Mouse (Mus musculus) cerebellum, adult 2 months (tissue): Measurements from ENCODE around the gene Klhdc8b. TPM values are rescaled to one million over a fixed set of nuclear protein-coding genes. Genes with fewer than 3 reads are reported as not detected.

Experiments
- DNase-seq, 2 experiments: peaks; one replicate each; pipeline ENCODE4 v3.0.0; 2021
- H3K27ac ChIP-seq: fragments of 200-500 bp; 2 replicates; pipeline ENCODE4 v1.5.1; 2012; ENCODE audit warnings: low read length, control low read depth, inconsistent platforms; ENCODE audit not compliant: insufficient read depth
- H3K27me3 ChIP-seq: fragments of 200-500 bp; 2 replicates; pipeline ENCODE4 v1.6.1; 2012; ENCODE audit warnings: inconsistent platforms, mild to moderate bottlenecking, low read length, moderate library complexity; ENCODE audit not compliant: control insufficient read depth, insufficient read depth
- H3K4me1 ChIP-seq: fragments of 200-500 bp; 2 replicates; pipeline ENCODE4 v1.6.1; 2011; ENCODE audit warnings: low read length; ENCODE audit not compliant: control insufficient read depth, insufficient read depth
- H3K4me3 ChIP-seq: fragments of 200-500 bp; replicated peaks from 2 replicates; pipeline ENCODE3; 2011; ENCODE audit warnings: mild to moderate bottlenecking, low read depth, low read length, control low read depth; ENCODE audit not compliant: insufficient read depth
- CTCF ChIP-seq: fragments of 200-500 bp; IDR thresholded peaks from 2 replicates; pipeline ENCODE4 v1.5.1; 2011; ENCODE audit warnings: low read depth, mild to moderate bottlenecking, control low read depth, low read length, moderate library complexity, borderline replicate concordance; ENCODE audit not compliant: insufficient read depth
- POLR2A ChIP-seq: fragments of 200-500 bp; IDR thresholded peaks from 2 replicates; pipeline ENCODE4 v1.6.1; 2011; ENCODE audit warnings: low read length, control low read depth, borderline replicate concordance; ENCODE audit not compliant: insufficient read depth
- WGBS: fragments of 180-500 bp; shearing (Covaris S2); methylation state at CpG from one replicate; pipeline ENCODE4 v1.1.7; 2018; 5-methylcytosine and 5-hydroxymethylcytosine counted together
- polyA plus RNA-seq: library from polyadenylated mRNA; depleted of rRNA; stranded (reverse); fragments of >200 nt; gene quantifications from 2 replicates; pipeline ENCODE4 v1.2.3, GENCODE M21; 2012

Klhdc8b gene
- polyA plus RNA-seq, 1 experiment: 36.2 TPM

GRCm38 (mm10) chr9:108452911-108453310, 8.5 kb downstream of the Klhdc8b start:
- WGBS: 40% methylated on average over 6 of the region's 6 CpGs
- Histone ChIP-seq H3K27me3 (no peaks in the 10 kb centered on the region), H3K27ac (no peak overlapping the region), H3K4me3 (peak overlapping the region; percentile 90), H3K4me1 (peaks cover 14% of the 10 kb centered on the region)
- no peak for DNase-seq
- TF ChIP-seq POLR2A (no peak), CTCF (no peak)

- peak; percentile 90 to 94 for DNase-seq
- H3K27ac ChIP-seq: peak overlapping the region; percentile 57; the same call in 1 of the 2 replicates
- under 1% methylated on average over 40 of the region's 40 CpGs for WGBS
- no peaks in the 10 kb centered on the region for H3K27me3 ChIP-seq
- TF ChIP-seq CTCF (peak; percentile 75), POLR2A (peak; percentile 31; the same call in 1 of the 2 replicates)
- H3K4me1 ChIP-seq: peaks cover 14% of the 10 kb centered on the region
- H3K4me3 ChIP-seq: peak overlapping the region; percentile 90
Observed at GRCm38 (mm10) chr9:108452291-108452906, 9.0 kb downstream of the Klhdc8b start.

- Histone ChIP-seq H3K27me3 (no peaks in the 10 kb centered on the region), H3K27ac (no peak overlapping the region), H3K4me1 (peaks cover 14% of the 10 kb centered on the region), H3K4me3 (peak overlapping the region; percentile 90)
- TF ChIP-seq POLR2A (no peak), CTCF (no peak)
- 57% methylated on average over 6 of the region's 6 CpGs for WGBS
- no peak for DNase-seq
Observed at GRCm38 (mm10) chr9:108451519-108452160, 9.7 kb downstream of the Klhdc8b start.

GRCm38 (mm10) chr9:108451170-108451493, 10.2 kb downstream of the Klhdc8b start:
- TF ChIP-seq CTCF (no peak), POLR2A (no peak)
- no peak for DNase-seq
- Histone ChIP-seq H3K27me3 (no peaks in the 10 kb centered on the region), H3K4me3 (no peak overlapping the region), H3K27ac (no peak overlapping the region), H3K4me1 (peaks cover 14% of the 10 kb centered on the region)
- 36% methylated on average over 6 of the region's 6 CpGs for WGBS

- Histone ChIP-seq H3K4me3 (no peak overlapping the region), H3K27me3 (no peaks in the 10 kb centered on the region), H3K27ac (0 out of 2 replicates have a peak overlapping the region, but pooled peaks have one; percentile 11), H3K4me1 (peaks cover 14% of the 10 kb centered on the region)
- no peak for TF ChIP-seq CTCF
- TF ChIP-seq POLR2A: no peak
- peak in 1 of 2 experiments; percentile 38 for DNase-seq
- 29% methylated on average over 21 of the region's 21 CpGs for WGBS
Observed at GRCm38 (mm10) chr9:108450292-108451169, 10.8 kb downstream of the Klhdc8b start.

GRCm38 (mm10) chr9:108449860-108450259, 11.5 kb downstream of the Klhdc8b start:
- TF ChIP-seq CTCF (no peak), POLR2A (no peak)
- no peak for DNase-seq
- WGBS: 20% methylated on average over 4 of the region's 4 CpGs
- peaks cover 14% of the 10 kb centered on the region for H3K4me1 ChIP-seq
- H3K27me3 ChIP-seq: no peaks in the 10 kb centered on the region
- H3K4me3 ChIP-seq: no peak overlapping the region
- 0 out of 2 replicates have a peak overlapping the region, but pooled peaks have one; percentile 11 for H3K27ac ChIP-seq

- peaks cover 4% of the 10 kb centered on the region for H3K4me1 ChIP-seq
- H3K27me3 ChIP-seq: no peaks in the 10 kb centered on the region
- DNase-seq: no peak
- WGBS: 78% methylated on average over 9 of the region's 9 CpGs
- H3K4me3 ChIP-seq: no peak overlapping the region
- no peak for TF ChIP-seq CTCF
- TF ChIP-seq POLR2A: no peak
- no peak overlapping the region for H3K27ac ChIP-seq
Observed at GRCm38 (mm10) chr9:108445125-108445524, 16.3 kb downstream of the Klhdc8b start.
